Mouse (Mus musculus): ENCODE results near the gene Rsf1. TPM values are rescaled to one million over a fixed set of nuclear protein-coding genes. Genes with fewer than 3 reads are reported as not detected.

The Rsf1 gene
- total RNA-seq, 2 experiments from 2014 or later, result 45.0 to 48.3 TPM

DNA sequence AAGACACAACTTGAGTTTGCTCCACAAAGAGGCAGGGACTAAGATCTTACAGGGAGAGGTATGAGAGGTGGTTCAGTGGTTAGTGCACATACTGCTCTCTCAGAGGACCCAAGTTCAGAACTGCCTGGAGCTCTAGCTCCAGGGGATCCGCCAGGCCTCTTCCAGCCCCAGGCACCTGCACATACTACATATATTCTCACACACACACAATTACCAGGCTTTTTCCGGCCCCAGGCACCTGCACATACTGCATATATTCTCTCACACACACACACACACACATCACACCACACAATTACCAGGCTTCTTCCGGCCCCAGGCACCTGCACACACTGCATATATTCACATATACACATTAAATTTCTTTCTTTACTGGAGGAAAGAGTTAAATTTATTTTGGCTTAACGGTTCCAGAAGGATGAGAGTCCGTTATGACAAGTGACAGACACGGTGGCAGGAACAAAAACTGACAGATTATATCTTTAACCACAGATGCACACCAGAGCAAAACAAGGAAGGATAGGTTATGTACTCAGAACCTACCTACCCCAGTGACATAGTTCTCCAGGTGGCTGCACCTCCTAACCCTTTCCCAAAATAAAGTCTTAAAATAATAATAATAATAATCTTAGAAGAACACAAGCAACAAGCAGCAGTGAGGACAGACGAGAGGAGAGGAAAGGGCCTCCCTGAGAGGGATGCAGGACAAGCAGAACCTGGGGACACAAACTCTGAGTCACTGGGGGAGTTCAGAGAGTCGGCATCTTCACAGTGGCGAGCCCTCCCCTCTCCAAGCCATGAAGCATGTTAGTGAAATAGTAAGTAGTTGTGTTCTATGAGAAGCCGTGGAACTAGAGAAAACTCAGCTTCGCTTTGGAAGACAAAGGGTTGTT, 144.2 kb downstream of the Rsf1 start:
- no peak for DNase-seq (ENCODE audit: low spot score in 2 of 2)

DNA sequence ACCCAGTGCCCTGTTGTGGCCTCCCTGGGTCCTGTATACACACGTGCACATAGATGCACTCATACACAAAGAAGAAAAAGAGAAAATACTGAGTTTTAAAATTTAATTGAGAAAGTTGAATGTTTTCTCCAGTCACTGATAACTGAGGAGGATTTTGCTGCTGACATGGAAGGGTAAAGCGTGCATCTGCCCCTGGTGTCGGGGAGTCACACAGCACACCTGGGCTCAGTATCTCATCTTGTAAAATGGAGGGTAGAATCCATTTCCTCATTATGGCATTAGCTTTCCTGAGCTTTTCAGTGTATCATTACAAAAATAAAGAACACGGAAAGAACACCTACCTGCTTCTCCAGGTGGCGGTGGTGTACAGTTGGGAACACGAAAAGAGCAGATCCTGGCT, 145.7 kb downstream of the Rsf1 start:
- no peak for DNase-seq (ENCODE audit: low spot score in 2 of 2)

DNA sequence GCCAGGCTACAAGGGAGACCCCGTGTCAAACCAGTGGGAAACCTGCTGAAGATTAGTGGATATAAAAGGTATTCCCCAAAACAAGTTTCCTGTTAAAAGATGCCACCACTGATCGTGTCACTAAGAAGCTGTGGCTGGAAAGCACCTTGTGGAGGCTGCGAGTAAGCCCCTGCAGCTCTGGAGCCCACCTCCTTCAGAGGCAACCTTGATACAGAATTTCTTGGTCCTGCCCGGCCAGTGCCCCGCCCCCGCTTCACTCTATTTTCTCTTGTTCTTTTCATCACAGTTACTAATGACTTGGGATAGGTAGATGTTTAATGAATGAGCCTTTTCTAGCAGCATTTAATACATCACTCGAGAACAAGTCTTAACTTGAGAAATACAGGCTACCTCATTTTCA, 146.4 kb downstream of the Rsf1 start:
- DNase-seq (ENCODE audit: low spot score in 2 of 2), result no peak

DNA sequence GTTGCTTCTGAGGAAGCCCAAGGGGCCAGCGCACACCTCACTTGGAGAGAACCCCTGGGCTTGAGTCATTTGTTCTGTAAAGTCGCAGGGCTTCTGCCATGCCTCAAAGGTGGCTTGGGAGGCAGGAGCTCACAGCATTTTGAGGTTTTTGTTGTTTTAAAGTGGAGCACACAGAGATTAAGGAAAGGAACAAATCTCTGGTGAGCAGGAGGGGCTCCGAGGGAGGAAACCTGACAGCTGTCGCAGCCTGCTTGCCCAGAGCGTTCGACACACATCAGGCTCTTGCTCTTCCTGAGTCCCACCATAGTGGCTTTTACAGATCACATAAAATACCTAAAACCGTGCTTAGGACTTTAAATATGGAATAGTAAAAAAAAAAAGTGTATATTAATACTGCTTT, 147.1 kb downstream of the Rsf1 start:
- DNase-seq (ENCODE audit: low spot score in 2 of 2), result no peak

DNA sequence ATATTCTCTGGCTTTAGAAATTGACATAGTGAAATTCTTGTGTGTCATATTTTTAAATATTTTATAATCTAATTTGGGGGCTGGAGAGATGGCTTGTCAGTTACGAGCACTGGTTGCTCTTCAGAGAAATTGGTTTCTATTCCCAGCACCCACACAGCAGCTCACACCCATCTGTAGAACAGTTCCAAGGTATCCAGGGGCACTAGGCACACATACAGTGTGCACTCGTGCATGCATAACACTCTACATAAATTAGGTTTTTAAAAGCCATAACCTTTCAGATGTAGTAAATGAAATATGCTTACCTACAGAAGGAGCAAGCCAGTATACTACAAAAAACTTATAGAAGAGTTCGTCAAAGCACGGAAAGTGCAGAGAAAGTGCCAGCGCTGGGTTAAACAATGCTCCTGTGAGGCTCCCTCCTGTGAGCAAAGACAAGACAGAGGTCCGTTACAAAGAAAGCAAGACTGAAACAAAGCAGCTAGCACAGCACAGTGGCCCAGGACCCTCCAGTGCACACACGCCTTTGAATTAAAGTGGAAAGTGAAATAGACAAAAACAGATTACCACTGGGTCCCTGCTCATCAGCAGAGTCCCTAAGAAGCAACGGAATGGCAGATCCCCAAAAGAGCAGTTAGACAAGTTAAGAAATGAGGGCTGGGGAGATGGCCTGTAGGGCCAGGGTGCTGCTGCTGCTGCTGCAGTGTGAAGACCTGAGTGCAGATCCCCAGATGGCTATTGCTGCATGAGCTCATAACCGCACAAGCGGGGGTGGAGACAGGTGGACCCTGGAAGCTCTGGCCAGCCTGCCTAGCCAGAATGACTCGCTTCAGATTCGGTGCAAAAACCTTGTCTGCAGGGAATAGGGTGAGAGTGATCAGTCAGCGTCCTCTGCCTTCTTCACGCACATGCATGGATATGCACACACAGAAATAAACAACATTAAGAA, 149.3 kb downstream of the Rsf1 start:
- no peak for DNase-seq (ENCODE audit: low spot score in 2 of 2)

DNA sequence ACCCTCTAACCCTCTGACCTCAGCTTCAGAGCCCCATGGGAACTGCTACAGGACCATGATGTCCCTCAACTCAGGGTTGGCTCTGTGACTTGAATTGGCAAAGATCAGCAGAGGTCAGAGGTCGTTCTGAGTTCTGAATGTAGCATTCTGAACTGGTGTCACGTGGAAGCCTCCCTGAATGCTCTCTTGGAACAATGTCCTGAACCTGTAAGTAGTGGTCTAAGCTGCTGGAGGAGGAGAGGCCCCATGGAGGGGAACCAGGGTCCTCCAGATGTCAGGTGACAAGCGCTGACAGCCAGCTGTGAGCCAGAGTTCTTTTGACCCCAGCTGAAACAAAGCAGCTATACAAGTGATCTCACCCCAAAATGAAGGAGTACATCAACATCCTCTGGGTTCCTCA, 150.7 kb downstream of the Rsf1 start:
- no peak for DNase-seq (ENCODE audit: low spot score in 2 of 2)

DNA sequence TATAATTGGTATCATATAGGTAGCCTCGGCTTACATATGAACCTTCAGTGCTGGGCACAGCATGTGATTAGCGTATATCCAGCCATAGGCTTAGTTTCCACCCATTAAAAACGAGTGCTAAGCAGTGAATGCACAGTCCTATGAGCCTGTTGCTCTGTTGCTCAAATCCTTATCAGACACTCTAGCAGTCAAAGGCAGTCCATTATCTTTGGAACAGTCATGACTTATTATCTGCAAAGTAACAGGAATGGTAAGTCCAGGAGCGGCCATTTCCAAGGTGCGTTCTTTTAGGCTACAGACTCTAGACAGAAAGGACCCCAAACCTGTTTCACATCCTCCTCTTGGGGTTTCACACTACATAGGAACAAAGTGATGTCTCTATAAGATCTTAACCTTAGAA, 153.9 kb downstream of the Rsf1 start:
- no peak for DNase-seq (ENCODE audit: low spot score in 2 of 2)

DNA sequence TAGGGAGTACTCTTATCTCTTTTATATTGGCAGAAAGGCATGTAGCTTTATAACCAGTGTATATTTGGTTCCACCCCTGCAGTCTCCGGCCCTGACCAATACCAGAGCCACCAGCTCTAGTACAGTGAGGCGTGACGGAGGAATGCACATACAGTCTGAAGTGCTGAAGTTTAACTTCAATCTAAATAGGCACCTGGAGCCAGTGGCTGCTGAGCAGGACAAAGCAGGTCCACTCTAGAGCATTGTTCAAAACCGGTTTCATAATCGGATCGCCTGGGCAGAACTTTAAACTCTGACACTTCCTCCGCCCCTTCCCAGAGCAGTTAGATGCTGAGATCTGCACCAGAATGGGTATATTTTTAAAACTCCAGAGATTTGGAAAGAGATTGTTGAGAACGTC, 155.3 kb downstream of the Rsf1 start:
- DNase-seq (ENCODE audit: low spot score in 2 of 2), result no peak

DNA sequence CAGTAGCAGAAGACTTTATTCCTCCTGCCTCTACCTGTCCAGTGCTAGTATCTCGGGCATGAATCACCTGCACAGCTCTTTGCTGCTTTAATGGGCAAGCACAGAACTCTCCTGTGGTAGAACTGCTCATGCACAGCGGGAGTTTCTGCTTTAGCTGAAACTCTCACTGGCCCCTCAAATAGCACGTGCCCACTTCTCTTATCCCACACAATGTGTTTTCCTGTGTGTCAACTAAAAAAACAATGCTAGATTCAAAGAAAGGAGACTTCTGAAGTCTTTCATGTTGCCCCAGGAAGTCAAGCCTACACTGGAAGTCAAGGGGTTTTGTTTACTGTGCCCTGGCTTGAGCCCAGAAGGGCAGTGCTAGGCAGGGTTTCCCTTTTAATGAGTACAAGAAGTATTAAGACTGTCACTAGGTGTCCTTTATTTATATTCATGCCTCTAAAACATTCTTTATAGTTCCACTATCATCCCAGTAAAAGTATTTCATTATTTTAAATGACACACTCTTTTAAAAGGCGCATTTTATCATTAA, 156.3 kb downstream of the Rsf1 start:
- DNase-seq (ENCODE audit: low spot score in 2 of 2), result no peak

DNA sequence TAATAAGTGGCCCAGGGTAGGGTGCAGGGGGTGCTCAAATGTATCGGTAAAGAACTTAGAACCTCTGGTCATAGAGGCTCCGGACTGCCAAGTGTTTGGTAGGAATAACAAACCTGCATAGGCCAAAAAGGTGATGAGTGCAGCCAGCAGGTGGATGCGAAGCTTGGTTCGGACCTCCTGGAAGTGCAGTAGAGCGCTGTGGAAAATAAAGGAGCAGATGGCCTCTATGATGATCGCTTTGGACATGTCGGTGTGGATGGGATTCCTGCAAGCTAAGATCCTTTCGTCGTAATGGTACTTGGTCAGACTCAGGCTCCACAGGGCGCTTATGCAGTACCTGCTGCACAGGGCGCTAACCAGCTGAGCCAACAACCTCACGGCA, 157.6 kb downstream of the Rsf1 start:
- DNase-seq (ENCODE audit: low spot score in 2 of 2), result no peak

DNA sequence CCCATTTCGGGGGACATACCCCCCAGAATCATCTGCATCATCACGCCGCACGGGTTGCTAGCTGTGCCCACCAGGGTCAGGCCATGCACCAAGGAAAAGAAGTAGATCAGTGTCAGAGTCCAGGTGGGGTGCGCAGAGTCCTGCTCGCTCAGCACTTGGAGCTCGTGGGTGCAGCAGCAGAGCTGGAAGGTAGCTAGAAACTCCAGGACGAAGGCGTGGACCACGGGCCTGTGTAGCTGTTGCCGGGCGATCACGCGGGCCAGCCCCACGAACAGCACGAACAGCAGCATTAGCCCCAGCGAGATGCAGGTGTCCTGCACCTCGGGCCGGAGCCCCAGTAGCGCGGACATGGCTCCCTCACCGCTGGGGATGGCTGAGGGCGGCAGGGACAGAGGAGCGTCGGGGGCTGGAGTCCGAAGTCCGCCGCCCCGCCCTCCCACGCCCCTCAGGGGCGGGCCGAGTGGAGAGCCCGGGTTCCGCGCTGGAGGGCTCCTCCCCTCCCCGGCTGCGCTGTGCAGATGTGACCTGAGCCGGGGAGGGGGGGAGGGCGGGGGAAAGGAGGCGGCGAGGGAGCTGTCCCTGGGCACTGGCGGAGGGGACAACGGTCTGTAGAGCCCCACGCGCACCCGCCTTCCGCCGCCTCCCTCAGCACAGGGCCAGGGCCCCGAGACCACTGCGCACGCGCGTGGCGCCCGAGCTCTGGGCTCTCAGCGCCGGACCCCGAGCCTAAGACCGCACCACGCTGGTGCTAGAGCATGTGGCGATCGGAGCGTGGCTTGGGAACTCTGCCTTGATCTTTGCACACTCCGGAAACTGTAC, 158.2 kb downstream of the Rsf1 start, which contains the start of gene Aqp11:
Gene Aqp11 (minus strand): TSS at position 652 of the 819 bp plus-strand sequence.
- DNase-seq (ENCODE audit: low spot score in 2 of 2), result peak; percentile 70 to 80

DNA sequence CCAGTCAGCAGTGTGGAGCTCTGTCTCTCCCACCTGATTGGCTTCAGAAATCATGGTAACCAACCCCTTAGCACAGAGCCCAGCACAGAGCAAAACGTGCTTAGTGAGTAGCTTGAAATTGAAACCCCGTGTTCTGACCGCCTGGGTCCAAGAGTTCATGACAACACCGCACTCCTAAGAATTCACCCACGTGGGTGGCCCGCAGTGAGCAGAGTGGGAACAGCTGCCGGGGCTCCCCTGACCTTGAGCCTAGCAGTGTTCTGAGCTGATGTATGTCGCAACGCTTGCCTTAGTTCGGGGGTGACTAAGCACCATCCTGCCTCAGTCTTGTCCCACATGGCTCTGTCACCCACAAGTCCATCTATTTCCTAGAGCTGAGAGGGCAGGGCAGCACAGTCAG, 161.3 kb downstream of the Rsf1 start:
- no peak for DNase-seq (ENCODE audit: low spot score in 2 of 2)

DNA sequence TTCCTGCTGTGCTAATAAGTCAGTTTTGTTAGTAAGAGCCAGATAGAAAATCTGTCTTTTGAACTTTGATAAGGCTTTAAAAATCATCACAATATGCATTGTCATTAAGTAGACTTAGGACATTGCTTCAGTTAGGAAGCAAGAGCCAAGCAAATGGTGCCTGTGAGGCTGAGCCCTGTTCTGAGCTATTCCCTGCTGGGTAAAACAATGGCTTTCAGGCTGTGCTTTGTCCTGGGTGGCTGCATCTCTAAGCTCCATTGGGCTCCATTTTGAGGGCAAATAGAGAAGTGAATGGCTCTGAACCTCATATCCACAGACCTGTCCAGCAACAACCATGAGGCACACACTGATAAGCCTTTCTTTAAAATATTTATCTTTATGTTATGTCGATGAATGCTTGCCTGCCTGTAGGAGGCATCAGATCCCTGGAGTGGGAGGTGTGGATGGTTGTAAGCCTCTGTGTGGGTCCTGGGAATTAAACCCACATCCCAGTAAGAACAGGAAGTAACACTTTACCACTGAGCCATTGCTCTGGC, 162.1 kb downstream of the Rsf1 start:
- DNase-seq (ENCODE audit: low spot score in 2 of 2), result no peak

Other genes starting within 250 kb of the Rsf1 start
- gene Usp35, start 247.9 kb upstream of the Rsf1 start, total RNA-seq (2021), result 10 to 100 TPM; 17.2 to 19.3 TPM
- 10 to 100 TPM; 13.7 to 15.1 TPM for gene Kctd21, start 247.6 kb upstream of the Rsf1 start, total RNA-seq (2021)
- gene Alg8, start 208.3 kb upstream of the Rsf1 start, total RNA-seq (2021), result 10 to 100 TPM in 1 of 2 experiments, 1 to 10 TPM in 1; 9.8 to 10.4 TPM
- gene Ndufc2, start 179.9 kb upstream of the Rsf1 start, total RNA-seq (2021), result 100 to 1,000 TPM; 232 to 247 TPM
- 10 to 100 TPM; 17.3 to 20.7 TPM for gene Thrsp, start 162.2 kb upstream of the Rsf1 start, total RNA-seq (2021)
- 1 to 10 TPM; 3.5 to 3.6 TPM for gene Kctd14, start 128.6 kb upstream of the Rsf1 start, total RNA-seq (2021)
- gene Ints4, start 98.9 kb upstream of the Rsf1 start, total RNA-seq (2021), result 10 to 100 TPM; 29.6 to 31.1 TPM
- gene Aamdc, start 392 bp upstream of the Rsf1 start, total RNA-seq (2021), result 10 to 100 TPM; 33.0 to 40.5 TPM
- 10 to 100 TPM; 89.6 to 94.8 TPM for gene Clns1a, start 116.7 kb downstream of the Rsf1 start, total RNA-seq (2021)
- 10 to 100 TPM; 26.4 to 27.9 TPM for gene Aqp11, start 158.4 kb downstream of the Rsf1 start, total RNA-seq (2021)
- gene Pak1, start 208.7 kb downstream of the Rsf1 start, total RNA-seq (2021), result 100 to 1,000 TPM; 423 to 477 TPM

Data from left cerebral cortex, adult 18-20 months (tissue).